Mouse (Mus musculus) kidney, postnatal 14 days (tissue): ENCODE measurements around the gene Slc22a13.

ENCODE experiments used
- DNase-seq: peaks from one replicate; pipeline ENCODE4 v3.0.0; 2022; ENCODE audit warnings: mixed read lengths

The Slc22a13 gene

DNA sequence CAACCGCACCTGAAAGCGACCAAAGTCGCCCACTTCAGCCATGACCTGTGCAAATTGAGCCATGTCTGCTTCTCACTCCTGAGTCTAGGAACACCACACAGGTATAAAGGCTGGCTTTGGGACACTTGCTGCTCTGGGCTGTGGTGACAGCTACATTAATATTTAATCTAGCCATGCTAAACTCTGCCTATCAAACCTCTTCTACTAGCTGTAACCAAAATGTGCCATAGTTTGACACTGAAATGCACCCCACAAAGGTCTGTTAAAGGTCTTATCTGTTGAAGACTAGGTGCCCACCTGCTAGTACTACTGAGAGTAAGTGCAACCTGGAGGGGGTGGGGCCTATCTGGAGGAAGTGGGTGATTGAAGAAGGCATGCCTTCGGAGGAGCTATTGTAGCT lies at the start of gene Slc22a13:
Gene Slc22a13 (minus strand): TSS at position 101 of the 400 bp plus-strand sequence.
- DNase-seq = no peak

DNA sequence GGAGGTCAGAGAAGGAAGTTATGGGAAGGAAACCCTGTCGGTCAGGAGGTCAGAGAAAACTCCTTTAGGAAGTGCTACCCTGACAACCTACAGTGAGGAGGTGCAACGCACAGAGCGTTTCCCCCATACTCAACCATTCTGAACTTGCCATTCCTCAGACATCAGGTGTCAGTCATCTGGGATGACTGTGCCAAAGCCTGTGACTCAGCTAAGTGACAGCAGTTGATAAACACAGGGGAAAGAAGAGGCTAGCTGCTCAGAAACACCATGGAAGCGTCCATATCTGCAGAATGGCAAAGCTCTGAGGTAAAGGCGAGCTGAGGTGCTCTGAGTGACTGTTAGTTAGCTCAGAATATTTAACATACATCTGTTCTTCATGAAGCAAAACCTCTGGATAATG lies 49.2 kb upstream of the Slc22a13 start:
- no peak for DNase-seq

DNA sequence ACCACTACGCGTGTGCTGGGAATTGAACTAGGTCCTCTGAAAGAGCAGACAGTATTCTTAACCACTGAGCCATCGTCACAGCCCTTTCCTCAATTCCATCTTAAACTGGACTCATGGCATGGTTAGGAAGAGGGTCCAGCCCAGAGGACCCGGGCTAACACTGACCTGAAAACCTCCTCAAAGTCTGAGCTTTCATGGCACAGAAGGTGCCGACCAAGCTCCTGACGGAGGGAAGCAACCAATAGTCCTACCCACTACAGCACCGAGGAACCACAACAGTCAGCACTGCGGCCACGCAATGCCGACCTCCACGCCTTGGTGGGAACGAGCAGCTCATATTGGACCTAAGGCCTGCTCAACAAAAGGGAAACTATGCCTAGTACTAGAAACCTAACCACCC lies 47.3 kb upstream of the Slc22a13 start:
- no peak for DNase-seq

DNA sequence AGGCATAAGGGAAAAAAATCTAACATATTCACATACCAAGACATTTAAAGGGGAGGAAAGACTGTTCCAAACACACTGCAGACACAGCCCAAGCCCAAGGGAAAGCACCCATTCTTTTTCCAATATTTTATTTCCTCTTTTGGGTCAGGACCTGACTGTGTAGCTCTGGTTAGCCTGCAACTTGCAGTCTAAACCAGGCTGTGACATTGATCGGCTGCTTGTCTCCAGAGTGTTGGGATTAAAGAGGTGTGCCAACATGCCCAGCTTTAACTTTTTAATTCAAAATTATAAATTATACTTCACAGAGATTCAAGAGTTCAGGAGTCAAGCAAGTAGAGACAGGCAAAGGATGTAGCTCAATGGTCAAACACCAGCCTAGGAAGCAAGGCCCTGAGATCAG lies 46.2 kb upstream of the Slc22a13 start:
- DNase-seq = no peak

DNA sequence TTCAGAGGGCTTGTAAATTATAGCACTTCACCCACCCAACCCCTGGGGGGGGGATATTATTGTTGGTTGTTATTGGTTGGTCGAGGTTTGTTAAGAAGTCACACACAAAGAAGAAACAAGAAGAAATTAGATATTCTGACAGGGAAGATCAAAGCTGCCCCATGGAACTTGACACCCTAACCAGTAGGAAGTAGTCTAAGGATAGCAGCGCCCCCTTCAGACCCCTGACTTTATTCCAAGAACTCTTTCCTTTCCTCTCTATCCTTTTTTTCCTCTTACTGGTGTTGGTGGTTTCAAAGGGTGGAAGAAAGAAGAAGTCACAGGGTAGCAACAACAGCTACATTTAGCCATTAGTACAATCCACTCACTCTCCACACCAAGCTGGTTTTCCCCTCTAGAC lies 45.3 kb upstream of the Slc22a13 start:
- DNase-seq = no peak

DNA sequence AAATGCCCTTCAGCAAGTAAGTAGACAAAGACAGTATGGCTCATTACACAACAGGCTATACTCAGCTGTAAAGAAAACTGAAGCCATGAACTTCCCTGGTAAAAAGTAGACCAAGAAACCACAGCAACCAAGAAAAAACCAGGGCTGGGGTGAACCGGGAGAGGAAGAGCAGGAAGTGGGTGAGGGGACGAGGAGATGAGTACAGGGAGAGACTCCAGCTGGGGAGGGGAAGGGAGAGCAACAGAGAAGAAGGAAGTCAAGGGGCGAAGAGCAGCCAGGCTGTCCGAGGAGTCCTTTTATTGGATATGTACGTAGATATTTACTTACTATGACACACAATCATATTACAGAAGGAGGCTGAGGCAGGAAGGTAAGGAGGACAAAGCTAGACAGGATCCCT lies 39.1 kb upstream of the Slc22a13 start:
- DNase-seq = no peak

DNA sequence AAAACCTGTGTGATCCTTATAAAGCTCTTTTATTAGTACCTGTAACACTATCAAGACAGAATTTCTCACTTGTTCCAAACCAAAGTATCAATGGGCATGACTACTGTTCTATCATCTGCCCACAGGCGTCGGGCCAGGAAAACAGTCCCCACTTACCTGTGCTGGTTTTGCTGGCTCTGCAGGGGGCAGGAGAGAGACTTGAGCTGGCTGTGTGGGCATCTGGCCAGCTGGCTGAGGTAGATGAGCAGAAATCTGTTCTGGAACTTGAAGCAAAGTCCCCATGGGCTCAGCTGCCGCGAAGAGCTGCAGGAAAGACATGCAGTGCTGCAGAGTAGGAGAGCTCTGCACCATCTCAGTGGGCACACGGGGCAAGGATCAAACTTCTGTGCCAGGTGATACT lies 37.9 kb upstream of the Slc22a13 start:
- peak; percentile 85 for DNase-seq

DNA sequence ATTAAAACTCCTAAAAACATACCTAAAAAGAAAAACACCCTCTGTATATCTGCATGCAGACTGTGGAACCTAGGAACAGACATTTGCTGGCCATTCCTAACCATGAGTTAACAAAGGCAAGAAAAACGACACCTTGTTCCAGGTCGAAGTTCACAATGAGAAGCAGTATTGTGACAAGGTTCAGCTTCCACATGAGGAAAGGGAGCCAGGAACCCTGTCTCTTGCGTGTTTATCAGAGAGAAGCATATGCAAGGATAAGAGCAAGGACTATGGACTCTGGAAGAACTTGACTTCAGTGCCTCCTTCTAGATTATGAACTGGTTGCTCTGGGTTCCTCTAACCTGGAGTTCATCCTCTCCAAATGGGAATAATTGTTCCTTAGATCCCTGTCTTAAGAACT lies 35.1 kb upstream of the Slc22a13 start:
- peak; percentile 29 for DNase-seq

DNA sequence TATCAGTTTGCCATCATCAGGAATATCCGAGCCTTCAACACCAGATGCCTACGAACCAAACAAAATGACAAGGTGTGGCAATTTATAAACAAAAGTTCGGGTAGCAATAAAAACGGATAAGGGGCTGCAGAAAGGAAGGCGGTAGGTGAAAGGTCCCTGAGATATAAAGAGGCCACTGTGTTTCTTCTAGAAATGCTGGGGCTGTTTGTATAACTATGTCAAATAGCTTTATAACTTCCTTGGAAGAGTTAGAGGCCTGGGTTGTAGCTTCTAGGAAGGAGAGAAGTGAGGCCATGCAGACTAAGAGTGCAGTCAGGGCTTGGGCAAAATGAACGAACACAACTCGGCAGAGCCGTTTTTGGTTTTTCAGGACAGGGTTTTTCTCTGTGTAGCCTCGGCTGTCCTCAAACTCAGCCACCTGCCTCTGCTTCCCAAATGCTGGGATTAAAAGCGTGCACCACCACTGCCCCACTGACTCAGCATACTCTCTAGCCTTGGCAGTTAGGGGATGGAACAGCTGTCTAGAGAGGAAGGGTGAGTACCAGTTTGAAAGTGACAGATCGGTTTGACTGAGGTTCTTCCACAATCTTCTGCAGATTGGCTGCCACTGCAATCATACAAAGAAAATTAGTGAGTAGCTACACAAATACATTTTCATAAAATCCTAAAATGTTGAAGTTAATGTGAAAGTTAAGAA lies 32.4 kb upstream of the Slc22a13 start:
- DNase-seq = no peak

DNA sequence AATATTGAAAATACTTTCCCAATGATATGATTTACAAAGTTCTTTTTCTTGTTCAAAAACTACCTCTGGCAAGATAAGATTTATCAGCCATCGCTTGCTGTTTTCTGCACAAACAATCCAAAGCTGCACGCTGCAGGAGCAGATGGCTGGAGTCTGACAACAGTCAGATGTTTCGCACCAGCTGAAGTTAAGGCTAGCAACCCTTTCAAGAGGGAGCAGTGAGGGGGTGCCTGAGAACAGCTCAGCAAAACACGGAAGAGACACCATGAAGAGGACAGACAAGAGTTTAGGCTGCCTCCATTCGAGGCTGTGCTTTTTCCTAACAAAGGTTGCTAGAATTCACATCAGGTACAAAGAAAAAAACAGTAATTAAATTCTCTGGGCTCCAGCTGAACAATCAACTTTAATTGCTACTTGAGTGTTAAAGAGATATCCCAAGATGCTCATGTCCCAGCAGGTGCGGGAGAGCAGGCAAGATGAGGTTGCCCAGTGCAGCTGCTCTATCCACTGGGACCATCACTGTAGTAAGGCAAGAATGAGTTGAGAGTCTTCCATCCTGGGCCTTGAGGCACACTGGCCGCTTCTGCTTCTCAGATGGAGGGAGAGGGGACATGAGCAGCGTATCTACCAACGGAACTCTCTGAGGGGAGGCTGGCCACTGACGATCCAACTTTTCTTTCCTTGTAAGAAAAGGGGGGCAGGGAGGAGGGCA lies 31.5 kb upstream of the Slc22a13 start:
- DNase-seq = no peak

DNA sequence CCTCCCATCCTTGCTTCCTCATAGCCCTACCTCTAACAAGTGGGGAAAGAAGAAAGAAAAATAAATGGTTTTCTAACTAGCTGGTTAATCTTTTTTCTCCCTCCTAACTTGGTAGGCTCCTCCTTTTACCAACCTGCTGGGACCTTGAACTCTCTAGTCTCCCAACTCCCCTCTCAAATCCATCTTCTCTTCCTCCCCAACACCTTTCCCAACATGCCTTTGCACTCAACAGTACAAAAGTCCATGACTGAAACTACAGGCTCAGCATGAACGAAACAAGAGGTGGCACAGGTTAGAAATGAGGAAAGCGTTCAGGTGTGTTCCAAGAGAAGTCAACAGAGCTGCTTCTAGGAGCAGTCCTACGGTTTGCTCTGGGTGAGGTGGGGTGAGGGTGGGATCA lies 30.4 kb upstream of the Slc22a13 start:
- DNase-seq = peak; percentile 25

DNA sequence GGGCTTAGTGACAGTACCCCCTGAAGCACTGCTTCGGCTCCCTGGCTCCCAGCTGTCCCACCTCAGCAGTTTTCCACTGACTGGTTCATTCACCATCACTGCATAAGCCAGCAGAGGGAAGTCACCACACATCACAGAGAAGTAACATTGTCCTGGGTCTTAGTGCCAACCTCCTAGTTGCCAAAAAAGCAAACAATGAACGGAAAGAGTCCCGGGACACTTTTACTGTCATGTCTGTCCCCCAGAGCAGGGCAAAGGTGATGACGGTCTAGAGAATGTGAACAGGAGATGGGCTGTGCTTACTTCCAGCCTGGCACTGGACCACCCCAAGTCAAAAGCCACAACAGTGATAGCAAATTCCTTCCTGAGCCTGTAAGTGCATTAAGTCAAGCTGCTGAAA lies 29.9 kb upstream of the Slc22a13 start:
- no peak for DNase-seq

DNA sequence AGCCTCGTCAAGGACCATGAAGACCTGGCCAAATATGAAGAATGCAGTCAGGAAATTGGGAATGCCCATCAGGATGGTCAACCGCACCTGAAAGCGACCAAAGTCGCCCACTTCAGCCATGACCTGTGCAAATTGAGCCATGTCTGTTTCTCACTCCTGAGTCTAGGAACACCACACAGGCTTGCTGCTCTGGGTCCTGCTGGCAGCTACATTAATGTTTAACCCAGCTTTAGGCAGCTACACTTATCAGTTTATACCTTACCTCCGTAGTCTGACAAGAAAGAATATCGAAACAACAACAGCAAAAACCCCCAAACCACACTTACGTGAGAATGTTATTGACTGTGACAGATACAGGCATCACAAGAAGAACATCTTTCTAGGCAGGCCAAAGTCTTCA lies 22.7 kb upstream of the Slc22a13 start:
- no peak for DNase-seq

DNA sequence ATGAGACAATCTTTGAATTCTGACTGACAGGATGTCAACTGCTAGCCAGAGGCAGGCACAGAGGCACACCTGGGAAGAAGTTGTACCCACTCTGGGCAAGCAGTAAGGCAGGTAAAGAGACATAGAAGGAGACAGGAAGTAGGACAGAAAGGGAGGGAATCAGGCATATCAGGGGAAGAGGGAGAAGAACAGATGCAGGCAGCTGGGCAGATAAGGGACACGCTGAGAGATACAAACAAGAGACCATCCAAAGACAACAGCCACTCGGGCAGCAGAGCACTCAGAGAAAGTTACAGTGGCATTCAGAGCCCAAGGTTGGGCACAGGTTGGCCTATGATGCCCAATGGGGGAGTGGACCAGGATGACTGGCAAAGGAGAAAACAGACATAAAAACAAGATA lies 21.9 kb upstream of the Slc22a13 start:
- DNase-seq = no peak

DNA sequence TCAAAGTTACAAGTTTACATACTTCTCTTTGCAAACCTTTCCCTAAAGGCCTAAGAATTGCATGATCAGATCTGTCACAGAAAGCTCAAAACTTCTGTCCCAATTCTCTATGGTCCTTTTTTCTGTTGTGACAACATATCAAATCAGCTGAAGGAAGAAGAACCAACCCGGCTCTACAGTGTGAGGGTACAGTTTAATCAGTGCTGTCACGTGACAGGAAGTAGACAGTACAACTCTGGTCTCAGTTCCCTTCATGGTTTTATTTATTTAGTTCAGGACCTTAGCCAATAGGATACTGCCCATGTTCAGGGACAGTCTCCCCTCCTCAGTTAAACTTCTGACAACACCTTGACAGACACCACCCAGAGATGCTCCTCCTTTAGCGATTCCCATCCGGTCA lies 11.4 kb upstream of the Slc22a13 start:
- no peak for DNase-seq

DNA sequence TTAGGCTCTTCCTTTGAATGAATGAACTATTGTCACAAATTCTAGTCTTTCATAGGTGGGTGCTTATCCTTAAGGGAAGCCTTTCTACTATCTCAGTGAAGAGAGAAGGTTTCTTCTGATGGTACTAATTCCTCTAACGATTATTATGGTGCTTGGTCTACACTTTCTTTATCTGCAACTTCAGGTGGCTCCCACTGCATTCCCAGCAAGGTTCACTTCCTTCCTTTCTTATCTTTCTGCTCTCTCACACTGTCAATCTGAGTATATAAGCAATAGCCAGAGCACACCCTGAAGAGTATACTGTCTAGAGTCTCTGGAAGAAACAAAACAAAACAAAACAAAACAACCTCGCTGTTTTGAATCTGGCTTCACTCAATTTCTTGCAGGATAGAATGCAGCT lies 10.8 kb upstream of the Slc22a13 start:
- DNase-seq = no peak

DNA sequence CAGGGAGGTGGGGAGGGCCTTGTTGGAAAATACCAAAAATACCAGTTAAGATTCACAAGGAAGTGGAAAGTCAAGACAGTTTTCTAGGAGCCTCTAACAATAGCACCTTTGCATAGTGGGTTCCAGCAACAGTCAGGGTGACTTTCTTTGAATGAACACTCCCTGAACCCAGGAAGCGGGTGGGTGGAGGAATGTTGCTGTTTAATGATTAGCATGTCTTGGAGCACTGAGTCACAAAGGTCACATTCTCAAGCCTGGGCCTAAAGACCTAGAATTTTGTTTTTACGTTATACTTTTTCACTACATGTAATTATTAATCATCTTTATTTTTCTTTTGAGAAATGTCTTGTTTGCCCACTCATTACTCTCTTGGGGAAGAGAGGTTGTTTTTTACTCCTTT lies 6.4 kb upstream of the Slc22a13 start:
- DNase-seq = peak; percentile 66

DNA sequence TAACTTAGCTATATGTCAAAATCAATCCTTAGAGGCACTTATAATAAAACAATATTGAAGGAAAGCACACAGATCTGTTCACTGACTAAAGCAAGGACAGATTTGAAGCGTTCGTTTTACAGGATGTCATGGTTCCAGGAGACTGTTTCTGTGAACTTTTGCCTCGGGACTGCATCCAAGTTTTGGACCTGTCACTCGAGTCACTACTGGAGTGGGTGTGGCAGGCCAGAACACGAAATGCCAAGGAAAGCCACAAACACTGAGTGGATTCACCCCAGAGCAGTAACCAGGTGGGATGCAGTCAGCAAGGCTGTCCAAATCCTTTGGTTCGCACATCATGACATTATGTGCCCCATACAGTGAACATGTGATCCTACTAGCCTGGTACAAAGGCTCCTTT lies 5.7 kb upstream of the Slc22a13 start:
- DNase-seq = no peak

DNA sequence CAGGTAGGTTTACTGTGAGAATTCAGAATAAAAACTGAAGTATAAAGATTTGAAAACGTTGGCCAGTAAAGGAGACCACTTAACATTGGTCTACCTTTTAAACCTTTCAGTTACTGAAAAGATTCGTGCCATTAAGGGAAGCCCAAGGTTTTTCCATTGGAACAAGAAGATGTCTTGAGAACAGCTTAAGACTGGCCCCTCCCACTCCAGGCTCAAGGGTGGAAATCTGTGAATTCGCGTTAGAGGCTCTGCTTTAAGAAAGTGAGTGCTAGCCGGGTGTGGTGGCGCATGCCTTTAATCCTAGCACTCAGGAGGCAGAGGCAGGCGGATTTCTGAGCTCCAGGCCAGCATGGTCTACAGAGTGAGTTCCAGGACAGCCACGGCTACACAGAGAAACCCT lies 4.1 kb upstream of the Slc22a13 start:
- DNase-seq = no peak

DNA sequence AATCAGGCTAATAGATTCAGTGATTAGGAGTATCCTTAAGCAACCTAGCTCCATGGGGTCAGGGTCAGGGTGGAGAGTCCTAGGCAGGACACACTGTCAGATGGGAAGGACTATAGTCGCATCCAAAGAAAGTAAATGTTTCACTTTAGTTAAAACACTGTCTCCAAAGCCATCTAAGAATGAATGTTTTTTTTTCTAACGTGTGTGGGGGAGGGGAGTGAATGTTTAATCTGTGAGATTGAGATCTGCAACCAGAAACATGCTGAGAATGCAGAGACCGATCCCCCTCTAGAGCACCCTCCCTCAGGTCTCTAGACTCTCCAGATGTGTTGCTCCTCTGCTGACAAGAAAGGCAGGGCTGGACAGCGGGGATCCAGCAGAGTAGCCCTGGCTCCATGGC lies 1.8 kb downstream of the Slc22a13 start:
- DNase-seq = peak; percentile 73

DNA sequence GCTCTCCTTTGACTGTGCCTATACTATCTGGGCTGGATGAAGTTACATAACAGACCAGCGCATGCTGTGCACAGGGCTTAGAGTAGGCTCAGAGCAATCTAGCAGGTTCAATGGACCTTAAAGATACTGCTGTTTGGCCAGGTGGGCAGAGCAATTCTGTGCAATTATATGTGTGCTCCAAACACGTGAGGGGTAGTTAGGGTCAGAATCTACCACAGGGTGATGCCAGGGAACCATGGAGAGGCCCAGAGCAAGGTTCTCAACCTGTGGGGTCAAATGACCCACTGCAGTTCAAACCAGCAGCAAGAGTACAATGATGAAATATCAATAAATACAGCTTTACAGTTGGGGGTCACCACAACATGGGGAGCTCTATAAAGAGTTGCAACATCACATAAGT lies 2.2 kb downstream of the Slc22a13 start:
- DNase-seq = peak; percentile 24

DNA sequence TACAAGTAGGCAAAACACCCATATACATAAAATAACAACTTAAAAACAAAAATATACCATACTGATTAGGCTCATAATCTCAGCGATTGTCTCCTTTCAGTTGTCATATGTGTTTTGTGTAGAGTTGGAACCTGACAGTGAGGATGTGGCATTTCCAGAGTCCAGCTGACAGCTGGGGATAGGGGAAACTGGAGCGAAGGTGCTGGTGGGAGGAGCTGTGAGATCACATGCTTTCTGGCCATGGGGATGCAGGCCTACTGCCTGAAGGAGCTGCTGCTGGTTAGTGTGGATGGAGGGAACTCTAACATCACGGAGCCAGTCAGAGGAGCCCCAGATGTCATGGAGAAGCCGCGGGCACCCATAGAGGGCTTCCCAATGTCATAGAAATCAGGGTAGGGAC lies 3.1 kb downstream of the Slc22a13 start:
- no peak for DNase-seq

DNA sequence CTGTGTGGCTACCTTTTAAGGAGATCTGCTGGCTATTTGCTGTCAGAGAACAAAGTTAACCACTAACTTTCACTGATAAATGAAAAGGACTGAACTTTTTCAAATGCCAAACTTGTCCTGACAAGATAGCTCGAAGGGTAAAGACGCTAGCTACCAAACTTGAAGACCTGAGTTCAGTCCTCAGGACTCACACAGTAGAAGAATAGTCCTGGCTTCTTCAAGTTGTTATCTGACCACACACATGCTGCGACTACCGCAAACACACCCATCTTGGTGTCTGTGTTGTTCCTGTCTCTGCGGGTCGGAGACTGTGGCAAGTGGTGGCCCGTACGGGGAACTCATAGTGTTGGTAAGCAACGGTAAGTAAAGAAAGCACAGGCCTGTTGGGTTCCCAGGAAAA lies 5.3 kb downstream of the Slc22a13 start:
- DNase-seq = no peak

DNA sequence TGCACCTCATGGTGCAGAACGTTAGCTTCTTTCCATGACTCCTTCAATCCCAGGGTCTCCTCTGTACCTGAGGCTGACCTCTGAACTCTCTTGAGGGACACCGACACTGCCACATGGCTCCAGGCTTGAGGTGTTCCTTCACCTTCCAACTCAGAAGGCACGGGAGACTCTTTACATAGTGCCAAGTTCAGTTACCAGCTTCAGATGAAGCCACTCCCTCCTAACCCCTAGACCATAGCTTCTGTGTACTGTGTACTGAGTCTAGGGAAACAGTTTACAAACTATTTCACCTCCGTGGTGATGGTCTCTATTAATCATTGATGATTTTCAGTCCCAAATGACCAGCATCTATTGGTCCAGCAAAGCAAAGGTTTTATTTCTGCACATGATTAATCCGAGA lies 7.2 kb downstream of the Slc22a13 start:
- DNase-seq = peak; percentile 44
